Mouse (Mus musculus): ENCODE results near the gene Xrcc3. TPM values are rescaled to one million over a fixed set of nuclear protein-coding genes. Genes with fewer than 3 reads are reported as not detected.

Gene Xrcc3
- polyA plus RNA-seq, 1 experiment from 2014 or later: 7.4 TPM

GRCm38 (mm10) chr12:111813111-111813765 lies 435 bp downstream of the Xrcc3 start:
- Histone ChIP-seq H3K27ac (replicated peaks) (no peak overlapping the region), H3K27me3 (peaks cover 6% of the 10 kb centered on the region; the same call in 1 of the 2 replicates), H3K9me3 (no peaks in the 10 kb centered on the region), H3K9ac (replicated peaks) (peak overlapping the region; percentile 60), H3K4me2 (replicated peaks) (peak overlapping the region; percentile 77), H3K36me3 (peaks cover 9% of the 10 kb centered on the region), H3K4me1 (peaks cover 45% of the 10 kb centered on the region), H3K4me3 (peak overlapping the region; percentile 74)
- WGBS: 4% methylated on average over 27 of the region's 27 CpGs
- ATAC-seq (ENCODE audit: low FRiP score, low read depth): no peak

GRCm38 (mm10) chr12:111812611-111813010 lies 1.1 kb downstream of the Xrcc3 start:
- Histone ChIP-seq H3K9ac (replicated peaks) (peak overlapping the region; percentile 60), H3K4me1 (peaks cover 45% of the 10 kb centered on the region), H3K27ac (replicated peaks) (no peak overlapping the region), H3K36me3 (peaks cover 16% of the 10 kb centered on the region), H3K4me3 (peak overlapping the region; percentile 74), H3K9me3 (no peaks in the 10 kb centered on the region), H3K27me3 (peaks cover 6% of the 10 kb centered on the region; the same call in 1 of the 2 replicates), H3K4me2 (replicated peaks) (peak overlapping the region; percentile 77)
- 75% methylated on average over 12 of the region's 12 CpGs for WGBS
- ATAC-seq (ENCODE audit: low FRiP score, low read depth): no peak

GRCm38 (mm10) chr12:111812075-111812474 lies 1.6 kb downstream of the Xrcc3 start:
- H3K4me3 ChIP-seq: no peak overlapping the region
- H3K9me3 ChIP-seq: no peaks in the 10 kb centered on the region
- 87% methylated on average over 13 of the region's 13 CpGs for WGBS
- no peak for ATAC-seq (ENCODE audit: low FRiP score, low read depth)
- H3K4me2 ChIP-seq (replicated peaks): peak overlapping the region; percentile 77; the same call in 1 of the 2 replicates
- H3K27ac ChIP-seq (replicated peaks): no peak overlapping the region
- H3K9ac ChIP-seq (replicated peaks): peak overlapping the region; percentile 60; the same call in 1 of the 2 replicates
- peaks cover 45% of the 10 kb centered on the region for H3K4me1 ChIP-seq
- H3K36me3 ChIP-seq: peaks cover 20% of the 10 kb centered on the region
- peaks cover 6% of the 10 kb centered on the region; the same call in 1 of the 2 replicates for H3K27me3 ChIP-seq

GRCm38 (mm10) chr12:111809762-111810161 lies 3.9 kb downstream of the Xrcc3 start:
- H3K27me3 ChIP-seq: peaks cover 6% of the 10 kb centered on the region; the same call in 1 of the 2 replicates
- H3K9ac ChIP-seq (replicated peaks): 0 out of 2 replicates have a peak overlapping the region, but pooled peaks have one; percentile 39
- H3K36me3 ChIP-seq: peaks cover 42% of the 10 kb centered on the region
- peak; percentile 6 for ATAC-seq (ENCODE audit: low FRiP score, low read depth)
- no peak overlapping the region for H3K4me3 ChIP-seq
- WGBS: 5% methylated on average over 9 of the region's 9 CpGs
- 0 out of 2 replicates have a peak overlapping the region, but pooled peaks have one; percentile 14 for H3K4me2 ChIP-seq (replicated peaks)
- H3K27ac ChIP-seq (replicated peaks): peak overlapping the region; percentile 68
- H3K4me1 ChIP-seq: peaks cover 28% of the 10 kb centered on the region
- no peaks in the 10 kb centered on the region for H3K9me3 ChIP-seq

GRCm38 (mm10) chr12:111808775-111809174 lies 4.9 kb downstream of the Xrcc3 start:
- Histone ChIP-seq H3K9ac (replicated peaks) (no peak overlapping the region), H3K27ac (replicated peaks) (0 out of 2 replicates have a peak overlapping the region, but pooled peaks have one; percentile 68), H3K27me3 (peaks cover 6% of the 10 kb centered on the region; the same call in 1 of the 2 replicates), H3K9me3 (no peaks in the 10 kb centered on the region), H3K4me1 (peaks cover 23% of the 10 kb centered on the region), H3K4me3 (no peak overlapping the region), H3K4me2 (replicated peaks) (no peak overlapping the region), H3K36me3 (peaks cover 51% of the 10 kb centered on the region)
- WGBS: 92% methylated on average over 6 of the region's 6 CpGs
- ATAC-seq (ENCODE audit: low FRiP score, low read depth): no peak

GRCm38 (mm10) chr12:111803538-111803937 lies 10.1 kb downstream of the Xrcc3 start:
- Histone ChIP-seq H3K4me1 (no peaks in the 10 kb centered on the region), H3K27ac (replicated peaks) (no peak overlapping the region), H3K36me3 (peaks cover 89% of the 10 kb centered on the region), H3K4me2 (replicated peaks) (no peak overlapping the region), H3K27me3 (no peaks in the 10 kb centered on the region), H3K4me3 (no peak overlapping the region), H3K9ac (replicated peaks) (no peak overlapping the region), H3K9me3 (no peaks in the 10 kb centered on the region)
- 91% methylated on average over 5 of the region's 5 CpGs for WGBS
- ATAC-seq (ENCODE audit: low FRiP score, low read depth): no peak

GRCm38 (mm10) chr12:111800459-111801183 lies 13.1 kb downstream of the Xrcc3 start:
- H3K9ac ChIP-seq (replicated peaks): no peak overlapping the region
- H3K27me3 ChIP-seq: no peaks in the 10 kb centered on the region
- H3K27ac ChIP-seq (replicated peaks): no peak overlapping the region
- H3K4me1 ChIP-seq: no peaks in the 10 kb centered on the region
- no peak for ATAC-seq (ENCODE audit: low FRiP score, low read depth)
- no peak overlapping the region for H3K4me3 ChIP-seq
- peaks cover 89% of the 10 kb centered on the region for H3K36me3 ChIP-seq
- H3K9me3 ChIP-seq: no peaks in the 10 kb centered on the region
- no peak overlapping the region for H3K4me2 ChIP-seq (replicated peaks)
- WGBS: 85% methylated on average over 10 of the region's 10 CpGs

- H3K4me2 ChIP-seq (replicated peaks): no peak overlapping the region
- ATAC-seq (ENCODE audit: low FRiP score, low read depth): no peak
- H3K36me3 ChIP-seq: peaks cover 90% of the 10 kb centered on the region
- H3K4me3 ChIP-seq: no peak overlapping the region
- H3K27ac ChIP-seq (replicated peaks): no peak overlapping the region
- H3K27me3 ChIP-seq: no peaks in the 10 kb centered on the region
- WGBS: 95% methylated on average over 13 of the region's 13 CpGs
- H3K9ac ChIP-seq (replicated peaks): no peak overlapping the region
- no peaks in the 10 kb centered on the region for H3K4me1 ChIP-seq
- no peaks in the 10 kb centered on the region for H3K9me3 ChIP-seq
These were observed 15.2 kb downstream of the Xrcc3 start for GRCm38 (mm10) chr12:111798493-111798892.

GRCm38 (mm10) chr12:111797251-111797650 lies 16.4 kb downstream of the Xrcc3 start:
- Histone ChIP-seq H3K27me3 (no peaks in the 10 kb centered on the region), H3K4me1 (no peaks in the 10 kb centered on the region), H3K9me3 (no peaks in the 10 kb centered on the region), H3K36me3 (peaks cover 91% of the 10 kb centered on the region), H3K4me2 (replicated peaks) (no peak overlapping the region), H3K27ac (replicated peaks) (no peak overlapping the region), H3K4me3 (no peak overlapping the region), H3K9ac (replicated peaks) (no peak overlapping the region)
- no peak for ATAC-seq (ENCODE audit: low FRiP score, low read depth)
- WGBS: 90% methylated on average over 8 of the region's 8 CpGs

- no peak overlapping the region for H3K4me3 ChIP-seq
- peaks cover 91% of the 10 kb centered on the region for H3K36me3 ChIP-seq
- WGBS: 90% methylated on average over 28 of the region's 28 CpGs
These were observed 18.3 kb downstream of the Xrcc3 start for GRCm38 (mm10) chr12:111795180-111795895.

GRCm38 (mm10) chr12:111794526-111795179 lies 19.0 kb downstream of the Xrcc3 start:
- no peak overlapping the region for H3K4me3 ChIP-seq
- H3K27me3 ChIP-seq: no peaks in the 10 kb centered on the region
- H3K4me2 ChIP-seq (replicated peaks): no peak overlapping the region
- H3K9ac ChIP-seq (replicated peaks): no peak overlapping the region
- H3K36me3 ChIP-seq: peaks cover 96% of the 10 kb centered on the region
- no peaks in the 10 kb centered on the region for H3K4me1 ChIP-seq
- ATAC-seq (ENCODE audit: low FRiP score, low read depth): no peak
- H3K27ac ChIP-seq (replicated peaks): no peak overlapping the region
- WGBS: 96% methylated on average over 18 of the region's 18 CpGs
- H3K9me3 ChIP-seq: no peaks in the 10 kb centered on the region

More at GRCm38 (mm10) chr12:111795180-111795895, 18.3 kb downstream of the Xrcc3 start:
- H3K27ac ChIP-seq (replicated peaks): no peak overlapping the region
- no peaks in the 10 kb centered on the region for H3K4me1 ChIP-seq
- H3K27me3 ChIP-seq: no peaks in the 10 kb centered on the region
- no peaks in the 10 kb centered on the region for H3K9me3 ChIP-seq
- ATAC-seq (ENCODE audit: low FRiP score, low read depth): no peak
- H3K9ac ChIP-seq (replicated peaks): no peak overlapping the region
- no peak overlapping the region for H3K4me2 ChIP-seq (replicated peaks)
